ENCODE assay signal across 26 mouse cellular contexts in the genomic region with DNA sequence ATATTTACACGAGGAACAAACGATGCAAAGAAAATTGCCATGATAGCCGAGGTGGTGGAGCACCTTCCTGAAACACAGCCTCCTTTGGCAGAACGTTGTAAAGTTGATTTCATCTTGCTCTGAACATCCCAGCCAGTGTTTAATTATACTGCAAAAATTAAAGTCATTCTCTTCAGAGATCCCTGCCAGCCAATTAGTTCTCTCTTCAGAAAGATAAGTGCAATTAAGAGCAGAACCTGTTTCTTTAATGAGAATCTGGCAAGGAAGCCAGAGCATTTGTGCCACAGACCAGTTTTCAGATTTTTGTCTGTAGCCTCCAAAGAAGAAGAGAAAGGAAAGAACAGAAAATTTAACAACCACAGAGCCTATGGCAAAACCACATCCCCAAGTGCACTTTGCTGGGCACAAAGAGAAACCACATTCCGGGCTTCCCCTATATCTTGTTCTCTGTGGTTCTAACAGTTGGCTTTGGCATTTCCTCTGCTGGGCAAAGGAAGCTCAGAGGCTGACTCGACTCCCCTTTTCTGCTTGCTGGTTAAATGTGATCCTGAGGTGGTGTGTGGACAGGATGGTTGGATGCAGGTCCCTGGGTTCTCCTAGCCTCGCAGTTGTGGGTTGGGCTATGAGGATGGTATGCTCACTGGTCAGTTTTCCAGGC. TPM values are rescaled to one million over a fixed set of nuclear protein-coding genes. Genes with fewer than 3 reads are reported as not detected.
A peak's percentile ranks its signal among the peaks of the same experiment; 100 is the strongest.
DNase-seq lines count a peak whose midpoint lies in the region; ATAC-seq and TF ChIP-seq lines count a peak whose summit lies in the region.
"Had no signal": no experiment of that assay in that cellular context is flagged by ENCODE, and none has a peak within 500 bp of the region (broad histone marks: within the 10 kb centered on the region; RNA-seq: fewer than 3 reads in every experiment).

No protein-coding gene starts in this region.

- H3K9me3 ChIP-seq in forebrain, embryonic 15.5 days: no peaks in the 10 kb centered on the region
- no peaks in the 10 kb centered on the region for H3K9me3 ChIP-seq in intestine, postnatal 0 days (ENCODE audit: control insufficient read depth)
- H3K9me3 ChIP-seq: hindbrain, embryonic 10.5 days; liver, embryonic 15.5 days; lung, embryonic 15.5 days had no signal

- H3K27me3 ChIP-seq in forebrain, embryonic 15.5 days: no peaks in the 10 kb centered on the region
- H3K27me3 ChIP-seq in intestine, postnatal 0 days (replicated peaks; ENCODE audit: control insufficient read depth, insufficient read depth, low read length): no peaks in the 10 kb centered on the region
- H3K27me3 ChIP-seq: CH12.LX; liver, embryonic 15.5 days; lung, embryonic 15.5 days had no signal

- no peak for TF ChIP-seq CTCF in intestine, postnatal 0 days (IDR thresholded peaks at IDR 0.05; ENCODE audit: low read depth)

- H3K4me3 ChIP-seq in forebrain, embryonic 15.5 days: no peak overlapping the region
- H3K4me3 ChIP-seq in intestine, postnatal 0 days (ENCODE audit: low read depth, low read length): no peak overlapping the region
- H3K4me3 ChIP-seq: hindbrain, embryonic 10.5 days; left cerebral cortex, adult 2 months; liver, embryonic 15.5 days; lung, embryonic 15.5 days had no signal

- H3K9ac ChIP-seq in forebrain, embryonic 15.5 days (replicated peaks): no peak overlapping the region
- H3K9ac ChIP-seq in intestine, postnatal 0 days (ENCODE audit: low read depth, low read length): no peak overlapping the region
- H3K9ac ChIP-seq: liver, embryonic 15.5 days; lung, embryonic 15.5 days had no signal

- ATAC-seq in CD4-positive, CD25-positive, alpha-beta regulatory T cell, adult 4 months: no peak
- no peak for ATAC-seq in forebrain, embryonic 15.5 days (replicated peaks)
- peak; percentile 77 for ATAC-seq in megakaryocyte, adult 5-6 weeks (ENCODE audit: poor library complexity, severe bottlenecking)
- ATAC-seq in intestine, postnatal 0 days: no peak
- ATAC-seq: hindbrain, embryonic 16.5 days had no signal

- H3K4me2 ChIP-seq in forebrain, embryonic 15.5 days (replicated peaks): no peak overlapping the region
- H3K4me2 ChIP-seq in intestine, postnatal 0 days (replicated peaks; ENCODE audit: low read depth): no peak overlapping the region
- H3K4me2 ChIP-seq: heart, embryonic 11.5 days; liver, embryonic 15.5 days; lung, embryonic 15.5 days; midbrain, embryonic 11.5 days had no signal

- DNase-seq in CD4-positive, CD25-positive, alpha-beta regulatory T cell, adult 2 months (ENCODE audit: low read depth, low spot score): peak; percentile 5
- peak; percentile 41 for DNase-seq in T-cell, adult 2 months (ENCODE audit: low spot score)
- DNase-seq in lung, postnatal 36 days: no peak
- DNase-seq in kidney, postnatal 4 days: no peak
- DNase-seq: cerebellum, adult 8-10 months; cerebellum, postnatal 36 days; gastrocnemius, postnatal 10 days; heart, adult 11 months; kidney, adult 11 months; layer of hippocampus, adult 9-11 months; thymus, adult 2 months had no signal

- peak overlapping the region; percentile 65 for H3K27ac ChIP-seq in forebrain, embryonic 15.5 days (replicated peaks)
- H3K27ac ChIP-seq in intestine, postnatal 0 days (ENCODE audit: low read depth, low read length): no peak overlapping the region
- H3K27ac ChIP-seq: hindbrain, embryonic 10.5 days; left cerebral cortex, adult 2 months; liver, embryonic 15.5 days; lung, embryonic 15.5 days; macrophage; stomach, postnatal 0 days had no signal

- no peaks in the 10 kb centered on the region for H3K36me3 ChIP-seq in forebrain, embryonic 15.5 days
- peaks cover 12% of the 10 kb centered on the region for H3K36me3 ChIP-seq in intestine, postnatal 0 days (ENCODE audit: control insufficient read depth, insufficient read depth)
- H3K36me3 ChIP-seq: G1E; hindbrain, embryonic 10.5 days; liver, embryonic 15.5 days; lung, embryonic 15.5 days had no signal

- 60% methylated on average over 7 of the region's 7 CpGs for WGBS in forebrain, embryonic 15.5 days
- WGBS in intestine, postnatal 0 days: 86% methylated on average over 7 of the region's 7 CpGs

- H3K4me1 ChIP-seq in forebrain, embryonic 15.5 days: peaks cover 9% of the 10 kb centered on the region; the same call in 1 of the 2 replicates
- no peaks in the 10 kb centered on the region for H3K4me1 ChIP-seq in intestine, postnatal 0 days (replicated peaks; ENCODE audit: control insufficient read depth, insufficient read depth, low read length)
- H3K4me1 ChIP-seq: hindbrain, embryonic 10.5 days; liver, embryonic 15.5 days; lung, embryonic 15.5 days had no signal

RNA-seq across cellular contexts. Expression of a gene that starts 40.9 kb away (rescaled TPM):
- polyA plus RNA-seq in CD4-positive, CD25-positive, alpha-beta regulatory T cell, adult 4 months (2017; shearing (Covaris generic)): 1 to 10 TPM in 1 of 2 experiments, under 1 TPM in 1; 0.48 to 1.1 TPM
- 0.70 and 0.73 TPM in 2 replicates for polyA plus RNA-seq in forebrain, embryonic 15.5 days (2015; fragmentation: Nextera tagmentation; extraction: Ambion mirVana)
- 3.1 and 3.2 TPM in 2 replicates for total RNA-seq in megakaryocyte, adult 5-6 weeks (2015)
- total RNA-seq in megakaryocyte, adult 5-6 weeks (2017): 3.9 and 4.0 TPM in 2 replicates
- polyA plus RNA-seq in intestine, postnatal 0 days (2015; fragmentation: Nextera tagmentation; extraction: Ambion mirVana): 41.7 and 47.6 TPM in 2 replicates
- polyA plus RNA-seq: G1E had no signal

Comparison
In these comparisons a context has a peak if more than half of its experiments do, and no peak if none do; other contexts are left out.
1. DNase-seq: peak in CD4-positive, CD25-positive, alpha-beta regulatory T cell, adult 2 months (single experiment) and T-cell, adult 2 months (single experiment); none in lung, postnatal 36 days (single experiment) and kidney, postnatal 4 days (0 of 2).
2. RNA of a gene that starts 40.9 kb away (polyA plus RNA-seq): 41.7 to 47.6 TPM in intestine, postnatal 0 days; 0.48 to 1.1 TPM in CD4-positive, CD25-positive, alpha-beta regulatory T cell, adult 4 months and 0.70 to 0.73 TPM in forebrain, embryonic 15.5 days; every median in the first group is over 10 times any median in the second.